Mouse (Mus musculus) stomach, postnatal 0 days (tissue): Measurements from ENCODE around the gene Sytl2. TPM values are rescaled to one million over a fixed set of nuclear protein-coding genes. Genes with fewer than 3 reads are reported as not detected.

Experiments used
- ATAC-seq: fragments of 200-750 bp; cut with Nextera tagmentation; 2 replicates; pipeline ENCODE4 v1.8.0; 2017; ENCODE audit not compliant: low FRiP score, low TSS enrichment
- DNase-seq: peaks from one replicate; pipeline ENCODE4 v3.0.0-alpha.2; 2016; ENCODE audit warnings: low spot score
- H3K27ac ChIP-seq: fragments of 300-500 bp; sonication (generic); replicated peaks from 2 replicates; pipeline ENCODE4 v1.5.1; 2014; ENCODE audit warnings: mild to moderate bottlenecking, control low read depth
- H3K27me3 ChIP-seq: fragments of 300-500 bp; sonication (generic); 2 replicates; pipeline ENCODE4 v1.6.1; 2014; ENCODE audit warnings: low read length; ENCODE audit not compliant: control insufficient read depth, insufficient read depth
- H3K36me3 ChIP-seq: fragments of 300-500 bp; sonication (generic); 2 replicates; pipeline ENCODE4 v1.6.1; 2014; ENCODE audit warnings: low read length, mixed read lengths; ENCODE audit not compliant: control insufficient read depth, insufficient read depth
- H3K4me1 ChIP-seq: fragments of 300-500 bp; sonication (generic); replicated peaks from 2 replicates; pipeline ENCODE4 v1.6.1; 2014; ENCODE audit warnings: antibody characterized with exemption; ENCODE audit not compliant: control insufficient read depth, insufficient read depth
- H3K4me2 ChIP-seq: fragments of 300-500 bp; sonication (generic); replicated peaks from 2 replicates; pipeline ENCODE4 v1.6.1; 2014; ENCODE audit warnings: low read depth, mild to moderate bottlenecking, control low read depth, moderate library complexity
- H3K4me3 ChIP-seq: fragments of 300-500 bp; sonication (generic); 2 replicates; pipeline ENCODE4 v1.5.1; 2014; ENCODE audit warnings: low read depth, low read length, control low read depth
- H3K9ac ChIP-seq: fragments of 300-500 bp; sonication (generic); 2 replicates; pipeline ENCODE4 v1.6.1; 2014; ENCODE audit warnings: mild to moderate bottlenecking, low read length, control low read depth, mixed read lengths
- H3K9me3 ChIP-seq: fragments of 300-500 bp; sonication (generic); 2 replicates; pipeline ENCODE4 v1.6.1; 2016; ENCODE audit warnings: low read length; ENCODE audit not compliant: control insufficient read depth
- CTCF ChIP-seq: IDR thresholded peaks from 2 replicates; pipeline ENCODE4 v1.5.1; 2016; ENCODE audit warnings: antibody characterized with exemption, low read depth, mild to moderate bottlenecking, moderate library complexity
- EP300 ChIP-seq: optimal IDR thresholded peaks from 2 replicates; pipeline ENCODE3; 2016; ENCODE audit warnings: antibody characterized with exemption
- WGBS: fragments of 180-500 bp; shearing (Covaris S2); extraction: QIAGEN DNeasy Blood & Tissue Kit; methylation state at CpG from one replicate; pipeline ENCODE4 v1.1.7; 2014; 5-methylcytosine and 5-hydroxymethylcytosine counted together
- polyA plus RNA-seq: library from polyadenylated mRNA; unstranded; fragments of >200 nt; fragmentation: Nextera tagmentation; extraction: Ambion mirVana; gene quantifications from 2 replicates; pipeline ENCODE4 v1.2.1, GENCODE M21; 2015

Gene Sytl2
- polyA plus RNA-seq, 1 experiment from 2014 or later = 32.3 TPM

GRCm38 (mm10) chr7:90265289-90265970 lies 36.6 kb upstream of the Sytl2 start, which contains the start of gene Ccdc83:
Gene Ccdc83 (minus strand): TSS chr7:90265777.
- H3K9ac ChIP-seq = peak within 1 kb of the TSS; percentile 41; the same call in 1 of the 2 replicates
- no peaks in the 10 kb centered on the region for H3K27me3 ChIP-seq
- DNase-seq (peak; percentile 72), ATAC-seq (peak; percentile 80)
- 0 out of 2 replicates have a peak, but pooled peaks cover 2% of the 10 kb centered on the region for H3K4me1 ChIP-seq
- TF ChIP-seq EP300 = no peak
- peak; percentile 99 for TF ChIP-seq CTCF
- no peaks in the 10 kb centered on the region for H3K36me3 ChIP-seq
- H3K4me3 ChIP-seq = peak within 1 kb of the TSS; percentile 13; the same call in 1 of the 2 replicates
- 4% methylated on average over 28 of the region's 28 CpGs for WGBS
- peak within 1 kb of the TSS; percentile 49 for H3K4me2 ChIP-seq
- H3K9me3 ChIP-seq = no peaks in the 10 kb centered on the region
- H3K27ac ChIP-seq = no peak within 1 kb of the TSS

GRCm38 (mm10) chr7:90270141-90270540 lies 31.9 kb upstream of the Sytl2 start:
- no peak for ATAC-seq

GRCm38 (mm10) chr7:90274561-90275100 lies 27.4 kb upstream of the Sytl2 start:
- no peak for DNase-seq

More at GRCm38 (mm10) chr7:90270141-90270540, 31.9 kb upstream of the Sytl2 start:
- Histone ChIP-seq H3K27me3 (no peaks in the 10 kb centered on the region), H3K9ac (no peak overlapping the region), H3K4me3 (no peak overlapping the region), H3K9me3 (no peaks in the 10 kb centered on the region), H3K27ac (no peak overlapping the region), H3K4me1 (0 out of 2 replicates have a peak, but pooled peaks cover 2% of the 10 kb centered on the region), H3K36me3 (no peaks in the 10 kb centered on the region), H3K4me2 (no peak overlapping the region)
- TF ChIP-seq CTCF (no peak), EP300 (no peak)
- no peak for DNase-seq
- WGBS = 71% methylated on average over 3 of the region's 3 CpGs

GRCm38 (mm10) chr7:90277246-90277645 lies 24.8 kb upstream of the Sytl2 start:
- ATAC-seq = peak; percentile 38
- Histone ChIP-seq H3K4me2 (no peak overlapping the region), H3K27me3 (no peaks in the 10 kb centered on the region), H3K36me3 (no peaks in the 10 kb centered on the region), H3K9ac (no peak overlapping the region), H3K4me1 (peaks cover 3% of the 10 kb centered on the region; the same call in 1 of the 2 replicates), H3K27ac (no peak overlapping the region), H3K9me3 (no peaks in the 10 kb centered on the region), H3K4me3 (no peak overlapping the region)
- TF ChIP-seq EP300 (no peak), CTCF (no peak)
- whole genome bisulfite sequencing = 64% methylated on average over 3 of the region's 3 CpGs
- no peak for DNase-seq

More at GRCm38 (mm10) chr7:90274561-90275100, 27.4 kb upstream of the Sytl2 start:
- no peak overlapping the region for H3K4me2 ChIP-seq
- no peaks in the 10 kb centered on the region for H3K27me3 ChIP-seq
- ATAC-seq = no peak
- no peaks in the 10 kb centered on the region for H3K9me3 ChIP-seq
- no peak overlapping the region for H3K27ac ChIP-seq
- no peaks in the 10 kb centered on the region for H3K36me3 ChIP-seq
- 51% methylated on average over 11 of the region's 11 CpGs for WGBS
- H3K4me3 ChIP-seq = no peak overlapping the region
- no peak for TF ChIP-seq EP300
- no peak for TF ChIP-seq CTCF
- H3K4me1 ChIP-seq = no peaks in the 10 kb centered on the region
- H3K9ac ChIP-seq = no peak overlapping the region

GRCm38 (mm10) chr7:90277769-90278168 lies 24.3 kb upstream of the Sytl2 start:
- no peak overlapping the region for H3K4me3 ChIP-seq
- WGBS = 45% methylated on average over 4 of the region's 4 CpGs
- peak; percentile 55 for DNase-seq

GRCm38 (mm10) chr7:90279136-90279535 lies 22.9 kb upstream of the Sytl2 start:
- H3K9ac ChIP-seq = no peak overlapping the region
- no peak for TF ChIP-seq EP300
- no peak for TF ChIP-seq CTCF
- no peaks in the 10 kb centered on the region for H3K36me3 ChIP-seq
- no peaks in the 10 kb centered on the region for H3K27me3 ChIP-seq
- H3K4me2 ChIP-seq = no peak overlapping the region
- peaks cover 3% of the 10 kb centered on the region; the same call in 1 of the 2 replicates for H3K4me1 ChIP-seq
- WGBS = 87% methylated on average over 4 of the region's 4 CpGs
- no peaks in the 10 kb centered on the region for H3K9me3 ChIP-seq
- H3K27ac ChIP-seq = no peak overlapping the region
- H3K4me3 ChIP-seq = no peak overlapping the region
- no peak for ATAC-seq
- no peak for DNase-seq

More at GRCm38 (mm10) chr7:90277769-90278168, 24.3 kb upstream of the Sytl2 start:
- no peak overlapping the region for H3K4me2 ChIP-seq
- H3K27me3 ChIP-seq = no peaks in the 10 kb centered on the region
- no peaks in the 10 kb centered on the region for H3K9me3 ChIP-seq
- H3K9ac ChIP-seq = no peak overlapping the region
- no peaks in the 10 kb centered on the region for H3K36me3 ChIP-seq
- TF ChIP-seq CTCF (no peak), EP300 (no peak)
- peaks cover 3% of the 10 kb centered on the region; the same call in 1 of the 2 replicates for H3K4me1 ChIP-seq
- H3K27ac ChIP-seq = no peak overlapping the region
- peak; percentile 79 for ATAC-seq
